Mouse (Mus musculus) frontal cortex, adult 2 months (tissue): ENCODE results near the gene Prok1. TPM values are rescaled to one million over a fixed set of nuclear protein-coding genes. Genes with fewer than 3 reads are reported as not detected.

Source experiments
- DNase-seq, 2 experiments: peaks; one replicate each; pipeline ENCODE4 v3.0.0; 2022; ENCODE audit warnings: low spot score in 1 of 2; ENCODE audit errors: extremely low spot score in 1 of 2
- polyA plus RNA-seq: library from polyadenylated mRNA; depleted of rRNA; stranded (reverse); fragments of >200 nt; gene quantifications from 2 replicates; pipeline ENCODE4 v1.2.3, GENCODE M21; 2012

Prok1 gene
- polyA plus RNA-seq, 1 experiment, result 0.14 TPM

GRCm38 (mm10) chr3:107238471-107238980 lies 981 bp downstream of the Prok1 start:
- DNase-seq, result no peak

GRCm38 (mm10) chr3:107238051-107238450 lies 1.5 kb downstream of the Prok1 start:
- no peak for DNase-seq

GRCm38 (mm10) chr3:107233945-107234344 lies 5.6 kb downstream of the Prok1 start:
- no peak for DNase-seq

- peak; percentile 63 to 97 for DNase-seq
Observed at GRCm38 (mm10) chr3:107233351-107233813, 6.1 kb downstream of the Prok1 start.

DNA sequence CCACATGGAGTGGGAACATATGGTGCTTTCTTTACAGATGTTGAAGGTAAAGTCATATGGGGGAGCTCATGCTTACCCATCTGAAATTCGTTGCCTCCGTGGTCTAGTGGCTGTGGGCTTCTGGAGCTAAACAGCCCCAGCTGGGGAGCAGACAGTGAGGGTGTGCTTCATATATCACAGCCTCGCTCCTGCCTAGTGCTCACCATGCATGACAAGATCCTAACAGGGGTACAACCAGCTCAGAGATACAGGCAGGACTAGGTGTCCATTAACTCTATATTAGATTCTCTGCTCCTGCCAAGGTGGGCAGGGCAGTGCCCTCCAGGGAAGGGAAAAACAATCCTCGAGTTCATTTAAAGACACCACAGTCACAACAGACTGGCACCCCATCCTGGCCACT lies 8.3 kb downstream of the Prok1 start:
- no peak for DNase-seq

DNA sequence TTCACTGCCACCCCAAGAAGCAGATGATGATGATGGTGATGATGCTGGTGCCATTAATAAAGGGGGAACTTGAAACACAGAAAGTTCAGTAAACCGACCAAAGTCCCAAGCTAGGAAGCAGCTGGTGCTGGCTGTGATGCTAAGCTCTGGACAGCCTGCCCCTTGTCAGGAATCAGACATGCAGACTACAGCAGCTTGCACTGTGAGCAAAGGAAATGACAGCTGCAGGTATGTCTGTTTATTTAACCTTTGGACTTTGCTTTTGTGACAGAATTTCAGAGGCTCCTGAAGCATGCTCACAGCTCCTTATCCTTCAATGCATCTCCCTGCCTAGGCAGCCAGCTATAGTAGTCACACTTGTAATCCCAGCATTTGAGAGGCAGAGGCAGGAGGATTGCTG lies 9.0 kb downstream of the Prok1 start, which contains the start of gene A630076J17Rik:
A630076J17Rik (plus strand) TSS at position 88 of the 400 bp plus-strand sequence.
- no peak for DNase-seq

- no peak for DNase-seq
Observed at GRCm38 (mm10) chr3:107229822-107230221, 9.7 kb downstream of the Prok1 start.

DNA sequence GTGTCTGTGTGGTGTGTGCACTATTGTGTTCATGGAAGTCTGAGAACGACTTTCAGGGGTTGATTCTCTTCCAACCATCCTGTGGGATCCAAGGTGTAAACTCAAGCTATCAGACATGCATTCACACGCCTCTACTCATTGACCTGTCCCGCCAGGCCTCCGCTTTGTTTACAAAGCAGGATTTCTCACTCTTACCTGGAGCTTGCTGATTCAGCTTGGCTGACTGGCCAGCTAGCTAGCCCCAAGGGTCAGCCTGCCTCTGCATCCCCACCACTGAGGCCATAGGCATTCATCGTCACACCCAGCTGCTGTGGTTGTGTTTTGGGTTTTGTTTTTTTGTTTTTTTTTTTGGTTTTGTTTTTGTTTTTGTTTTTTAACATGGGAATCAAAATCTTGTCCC lies 10.3 kb downstream of the Prok1 start:
- DNase-seq, result no peak

- no peak for DNase-seq
Observed at GRCm38 (mm10) chr3:107225820-107226219, 13.7 kb downstream of the Prok1 start.

- DNase-seq, result no peak
Observed at GRCm38 (mm10) chr3:107223230-107223629, 16.3 kb downstream of the Prok1 start.

DNA sequence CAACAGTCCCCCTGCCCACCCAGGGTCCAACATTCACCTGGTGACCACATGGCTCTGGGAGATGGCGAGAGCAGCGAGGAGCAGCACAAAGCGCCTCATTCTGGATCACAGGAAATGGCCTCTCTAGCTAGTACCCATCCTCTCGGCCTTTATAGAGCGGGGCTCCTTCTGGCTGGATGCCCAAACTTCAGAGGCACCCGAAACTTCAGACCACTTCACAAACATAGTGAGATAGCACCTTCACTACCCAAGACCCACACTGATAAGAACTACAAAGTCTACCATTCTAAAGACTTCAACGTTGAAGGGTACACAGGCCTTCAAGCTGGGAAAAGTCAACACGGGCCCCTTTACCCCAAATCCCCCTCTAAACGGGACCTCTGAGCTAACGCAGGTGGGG lies 17.9 kb downstream of the Prok1 start, which contains the start of gene Cym:
Cym (minus strand) TSS at position 125 of the 400 bp plus-strand sequence.
- no peak for DNase-seq

DNA sequence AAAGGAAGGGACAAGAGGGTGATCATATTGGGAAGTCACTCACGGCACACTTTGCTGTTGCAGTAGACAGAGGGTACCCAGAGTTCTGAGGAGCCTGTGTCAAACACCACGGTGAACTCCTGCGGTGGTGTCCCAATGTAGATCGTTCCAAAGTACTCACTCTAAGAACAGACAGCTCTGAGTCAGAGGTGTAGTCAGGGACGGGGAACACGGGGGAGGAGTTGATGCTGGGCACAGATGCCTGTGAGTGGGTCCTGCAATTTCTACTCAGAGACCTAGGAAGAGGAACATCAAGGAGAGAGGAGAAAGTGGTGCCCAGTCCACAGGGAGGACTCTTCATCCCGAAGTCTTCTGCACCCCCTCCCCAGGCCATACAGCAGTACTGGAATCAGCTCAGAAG lies 20.9 kb downstream of the Prok1 start:
- peak in 1 of 2 experiments; percentile 32 for DNase-seq

GRCm38 (mm10) chr3:107217101-107217480 lies 22.4 kb downstream of the Prok1 start:
- DNase-seq, result no peak

DNA sequence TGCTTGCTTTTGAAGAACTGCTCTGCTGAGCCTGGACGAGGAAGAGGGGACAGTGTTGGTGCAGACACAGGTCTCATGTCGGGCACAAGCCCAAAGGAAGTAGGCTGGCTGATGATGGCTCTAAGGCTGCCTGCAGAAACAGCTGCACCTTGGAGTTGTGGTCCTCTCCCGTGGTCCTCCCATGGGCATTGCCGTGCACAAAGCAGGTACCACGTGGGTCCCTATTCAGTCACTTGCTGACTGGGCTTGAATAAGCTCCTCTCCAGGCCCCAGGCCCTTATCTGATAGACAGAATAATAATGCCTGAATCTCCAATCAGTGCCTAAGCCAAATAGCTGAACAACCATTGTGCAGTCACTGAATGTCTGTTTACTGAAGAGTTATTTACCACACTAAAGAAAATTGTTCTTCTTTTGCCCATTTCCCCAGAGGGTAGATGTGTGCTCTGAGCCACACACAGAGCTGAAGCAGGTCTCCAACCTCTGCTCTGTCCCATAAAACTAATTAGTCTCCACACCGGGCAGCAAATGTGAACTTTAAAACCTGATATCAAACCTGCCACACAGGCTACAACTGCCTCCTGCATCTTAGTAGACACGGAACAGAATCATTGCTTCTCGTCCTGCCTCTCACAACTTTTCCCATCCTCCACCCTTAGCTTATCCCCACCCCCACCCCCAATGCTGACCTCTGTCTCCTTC lies 23.0 kb downstream of the Prok1 start:
- no peak for DNase-seq

GRCm38 (mm10) chr3:107214606-107215005 lies 24.9 kb downstream of the Prok1 start:
- no peak for DNase-seq

DNA sequence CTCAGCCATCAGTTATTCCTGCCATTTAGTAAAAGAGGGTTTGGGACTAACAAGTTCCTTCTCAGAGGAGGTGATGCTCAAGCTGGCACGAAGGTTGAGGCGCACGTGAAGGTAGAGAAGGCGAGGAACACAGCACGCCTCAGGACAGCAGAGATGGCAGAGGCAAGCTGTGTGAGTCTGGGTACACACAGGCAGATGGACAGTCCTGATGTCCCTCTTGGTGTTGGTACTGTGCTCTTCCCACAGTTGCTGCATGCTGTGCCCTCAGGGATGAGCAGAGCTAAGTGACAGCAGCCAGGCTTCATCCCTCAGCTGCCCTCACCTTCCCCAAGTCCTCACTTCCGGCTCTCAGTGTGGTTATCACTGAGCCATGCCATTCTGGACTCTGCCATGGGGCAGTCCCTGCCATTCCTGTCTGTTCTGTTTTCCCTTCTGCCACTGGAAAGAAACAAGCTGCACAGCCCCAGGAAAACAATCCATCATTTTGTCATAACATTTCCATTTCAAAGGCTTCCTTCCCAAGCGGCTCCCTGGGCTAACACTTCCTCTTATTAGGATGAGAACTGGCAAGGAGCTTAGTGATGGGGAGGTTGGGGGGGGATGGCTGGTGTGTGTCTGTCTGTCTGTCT lies 31.8 kb downstream of the Prok1 start:
- DNase-seq, result no peak

DNA sequence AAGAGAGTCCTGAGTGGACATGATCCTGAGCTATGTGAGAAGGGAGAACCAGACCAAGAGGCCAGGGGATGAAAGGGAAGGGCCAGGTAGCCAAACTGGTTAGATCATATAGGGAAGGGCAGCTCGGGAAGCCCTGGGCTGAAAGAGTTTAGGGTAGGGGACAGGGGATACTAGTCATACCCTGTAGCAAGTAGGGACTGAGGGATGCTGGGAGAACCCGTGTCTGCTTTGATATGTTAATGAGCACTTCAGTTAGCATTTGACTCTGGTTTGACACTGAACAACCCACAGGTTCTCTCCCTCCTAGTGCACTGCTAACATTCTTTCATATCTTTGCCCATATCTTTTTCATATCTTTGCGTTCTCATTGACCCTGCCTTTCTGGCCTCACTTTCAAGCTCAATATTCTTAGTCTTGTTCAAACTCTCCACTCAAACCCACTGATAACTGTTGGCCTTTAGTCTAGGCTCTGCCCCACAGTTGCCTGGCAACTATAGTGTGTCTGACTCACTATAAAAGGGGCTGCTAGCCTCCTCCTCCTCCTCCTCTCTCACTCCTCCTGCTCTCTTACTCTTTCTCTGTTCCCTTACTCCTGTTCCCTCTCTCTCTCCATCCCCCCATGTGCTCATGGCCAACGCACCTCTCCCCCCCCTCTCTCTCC lies 32.9 kb downstream of the Prok1 start:
- no peak for DNase-seq

GRCm38 (mm10) chr3:107205994-107206393 lies 33.5 kb downstream of the Prok1 start:
- DNase-seq, result peak; percentile 56 to 90

- DNase-seq, result no peak
Observed at GRCm38 (mm10) chr3:107205170-107205569, 34.3 kb downstream of the Prok1 start.

- DNase-seq, result no peak
Observed at GRCm38 (mm10) chr3:107204413-107204812, 35.1 kb downstream of the Prok1 start.
